Mouse (Mus musculus) liver, embryonic 11.5 days (tissue): Measurements from ENCODE around the gene Adamts16. TPM values are rescaled to one million over a fixed set of nuclear protein-coding genes. Genes with fewer than 3 reads are reported as not detected.
"Not testable (repeated sequence)": the region's sequence is repeated elsewhere in the genome, so short reads cannot be mapped to it uniquely, and the experiment has no call there.

ENCODE experiments used
- ATAC-seq: fragments of 200-750 bp; cut with Nextera tagmentation; replicated peaks from 2 replicates; pipeline ENCODE4 v1.8.0; 2017; ENCODE audit warnings: moderate number of reproducible peaks, mild to moderate bottlenecking, moderate TSS enrichment, moderate library complexity; ENCODE audit not compliant: low FRiP score
- DNase-seq: peaks from one replicate; pipeline ENCODE4 v3.0.0-alpha.2; 2017; ENCODE audit warnings: low spot score
- H3K27ac ChIP-seq: fragments of 300-500 bp; sonication (generic); 2 replicates; pipeline ENCODE4 v1.5.1; 2014; ENCODE audit warnings: mild to moderate bottlenecking, low read depth, low read length, control low read depth
- H3K27me3 ChIP-seq: fragments of 300-500 bp; sonication (generic); replicated peaks from 2 replicates; pipeline ENCODE4 v1.6.1; 2014; ENCODE audit warnings: low read length, mixed read lengths; ENCODE audit not compliant: control insufficient read depth, insufficient read depth
- H3K36me3 ChIP-seq: fragments of 300-500 bp; sonication (generic); 2 replicates; pipeline ENCODE4 v1.6.1; 2014; ENCODE audit warnings: mild to moderate bottlenecking, low read length, moderate library complexity, mixed read lengths; ENCODE audit not compliant: control insufficient read depth, insufficient read depth
- H3K4me1 ChIP-seq: fragments of 300-500 bp; sonication (generic); replicated peaks from 2 replicates; pipeline ENCODE4 v1.6.1; 2014; ENCODE audit warnings: low read length, mixed read lengths; ENCODE audit not compliant: control insufficient read depth, insufficient read depth
- H3K4me2 ChIP-seq: fragments of 300-500 bp; sonication (generic); 2 replicates; pipeline ENCODE4 v1.6.1; 2014; ENCODE audit warnings: mild to moderate bottlenecking, control low read depth, moderate library complexity
- H3K4me3 ChIP-seq: fragments of 300-500 bp; sonication (generic); 2 replicates; pipeline ENCODE4 v1.5.1; 2014; ENCODE audit warnings: low read depth, low read length, control low read depth
- H3K9ac ChIP-seq: fragments of 300-500 bp; sonication (generic); 2 replicates; pipeline ENCODE4 v1.6.1; 2014; ENCODE audit warnings: low read depth, low read length, control low read depth
- H3K9me3 ChIP-seq: fragments of 300-500 bp; sonication (generic); 2 replicates; pipeline ENCODE4 v1.6.1; 2016; ENCODE audit warnings: low read length, inconsistent platforms, mixed read lengths; ENCODE audit not compliant: control insufficient read depth
- WGBS: fragments of 180-500 bp; shearing (Covaris S2); extraction: QIAGEN DNeasy Blood & Tissue Kit; methylation state at CpG from one replicate; pipeline ENCODE4 v1.1.7; 2014; 5-methylcytosine and 5-hydroxymethylcytosine counted together
- polyA plus RNA-seq: library from polyadenylated mRNA; unstranded; fragments of >200 nt; fragmentation: Nextera tagmentation; extraction: Ambion mirVana; gene quantifications from 2 replicates; pipeline ENCODE4 v1.2.1, GENCODE M21; 2014

Adamts16 gene
- polyA plus RNA-seq = 0.14 and 0.19 TPM in 2 replicates

DNA sequence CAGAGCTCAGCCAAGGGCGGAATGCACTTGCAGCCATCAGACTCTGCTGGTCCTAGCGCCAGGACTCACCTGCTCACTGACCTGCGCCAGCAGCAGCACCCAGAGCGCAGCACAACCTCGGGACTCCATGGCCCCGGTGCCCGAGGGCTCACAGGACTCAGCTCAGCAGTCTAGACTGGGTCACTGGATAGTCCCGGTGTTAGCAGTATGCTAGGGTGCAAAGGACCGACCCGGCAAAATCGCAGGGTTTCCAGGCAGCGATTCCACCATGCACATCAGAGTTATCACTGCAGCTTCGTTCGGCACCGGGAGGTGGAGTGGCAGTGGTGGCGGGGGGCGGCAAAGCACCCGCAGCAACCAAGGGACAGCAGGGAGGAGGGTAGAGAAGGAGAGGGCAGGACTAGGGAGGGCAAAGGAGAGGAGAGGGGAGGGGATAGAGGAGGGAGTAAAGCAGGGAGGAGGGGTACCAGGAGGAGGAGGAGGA, at the start of gene Adamts16:
Gene Adamts16, minus strand, starts transcription at position 391 of the 484 bp plus-strand sequence.
- WGBS = 3% methylated on average over 18 of the region's 18 CpGs
- Histone ChIP-seq H3K4me2 (peak within 1 kb of the TSS; percentile 55), H3K4me3 (peak within 1 kb of the TSS; percentile 17; the same call in 1 of the 2 replicates), H3K4me1 (no peaks in the 10 kb centered on the region; the same call in 1 of the 2 replicates), H3K9me3 (no peaks in the 10 kb centered on the region), H3K36me3 (no peaks in the 10 kb centered on the region), H3K27ac (no peak within 1 kb of the TSS), H3K9ac (no peak within 1 kb of the TSS), H3K27me3 (peaks cover 25% of the 10 kb centered on the region)
- DNase-seq = no peak
- ATAC-seq = no peak

DNA sequence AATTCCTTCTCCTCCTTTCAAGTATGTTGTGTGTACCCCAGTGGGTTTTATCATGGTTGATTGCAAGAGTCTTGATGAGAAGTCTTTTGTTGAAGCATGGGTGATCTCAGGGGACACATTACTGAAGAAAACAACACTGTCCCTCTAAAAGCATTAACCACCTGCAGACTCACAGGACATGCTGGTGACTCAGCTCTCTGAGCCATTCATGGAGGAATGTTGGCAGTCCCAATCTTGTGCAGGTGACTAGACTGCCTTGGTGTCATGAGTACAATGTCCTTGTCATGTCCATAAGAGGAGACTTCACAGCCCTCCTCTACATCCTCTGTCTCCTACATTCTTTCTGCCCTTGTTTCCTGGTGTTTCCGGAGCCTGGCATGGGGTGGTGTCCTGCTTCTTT, 45.5 kb upstream of the Adamts16 start:
- DNase-seq = no peak
- 64% methylated on average over 1 of the region's 1 CpGs for WGBS
- H3K4me3 ChIP-seq = no peak overlapping the region
- no peak overlapping the region for H3K4me2 ChIP-seq
- H3K9ac ChIP-seq = no peak overlapping the region
- no peaks in the 10 kb centered on the region for H3K27me3 ChIP-seq
- H3K9me3 ChIP-seq = no peaks in the 10 kb centered on the region
- ATAC-seq = no peak
- H3K27ac ChIP-seq = no peak overlapping the region
- H3K36me3 ChIP-seq = no peaks in the 10 kb centered on the region
- peaks cover 2% of the 10 kb centered on the region; the same call in 1 of the 2 replicates for H3K4me1 ChIP-seq

DNA sequence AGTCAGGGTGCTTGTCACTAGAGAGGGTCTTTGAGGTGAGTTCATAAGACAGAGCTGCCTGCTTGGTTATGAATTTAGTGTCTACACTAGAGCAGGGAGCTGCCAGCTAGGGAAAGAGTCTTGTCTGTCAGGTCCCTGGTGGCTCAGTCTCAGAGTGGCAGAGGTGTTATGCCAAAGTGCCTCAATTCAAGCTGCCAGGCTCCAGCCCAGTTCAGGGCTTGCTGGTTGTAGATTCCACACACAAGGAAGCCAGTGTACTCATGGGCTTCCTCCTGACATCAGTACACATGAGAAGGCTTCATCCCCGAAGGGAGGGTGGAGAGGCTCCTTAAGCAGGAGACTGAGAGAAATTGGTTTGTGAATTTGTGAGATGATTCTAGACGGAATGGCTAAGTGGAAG, 43.4 kb upstream of the Adamts16 start:
- Histone ChIP-seq H3K27me3 (no peaks in the 10 kb centered on the region), H3K36me3 (no peaks in the 10 kb centered on the region), H3K4me2 (no peak overlapping the region), H3K9ac (no peak overlapping the region), H3K4me3 (no peak overlapping the region), H3K27ac (no peak overlapping the region), H3K4me1 (peaks cover 2% of the 10 kb centered on the region; the same call in 1 of the 2 replicates), H3K9me3 (no peaks in the 10 kb centered on the region)
- 68% methylated on average over 2 of the region's 2 CpGs for WGBS
- ATAC-seq (no peak), DNase-seq (no peak)

GRCm38 (mm10) chr13:70883891-70884890, 42.6 kb upstream of the Adamts16 start:
- DNase-seq (no peak), ATAC-seq (0 out of 2 replicates have a peak, but pooled peaks have one; percentile 47)
- H3K4me1 ChIP-seq = peaks cover 2% of the 10 kb centered on the region; the same call in 1 of the 2 replicates
- H3K36me3 ChIP-seq = no peaks in the 10 kb centered on the region
- WGBS = 67% methylated on average over 12 of the region's 12 CpGs
- H3K9me3 ChIP-seq = no peaks in the 10 kb centered on the region
- H3K27me3 ChIP-seq = no peaks in the 10 kb centered on the region
- H3K4me2 ChIP-seq = no peak overlapping the region
- H3K9ac ChIP-seq = no peak overlapping the region
- H3K4me3 ChIP-seq = no peak overlapping the region
- no peak overlapping the region for H3K27ac ChIP-seq

DNA sequence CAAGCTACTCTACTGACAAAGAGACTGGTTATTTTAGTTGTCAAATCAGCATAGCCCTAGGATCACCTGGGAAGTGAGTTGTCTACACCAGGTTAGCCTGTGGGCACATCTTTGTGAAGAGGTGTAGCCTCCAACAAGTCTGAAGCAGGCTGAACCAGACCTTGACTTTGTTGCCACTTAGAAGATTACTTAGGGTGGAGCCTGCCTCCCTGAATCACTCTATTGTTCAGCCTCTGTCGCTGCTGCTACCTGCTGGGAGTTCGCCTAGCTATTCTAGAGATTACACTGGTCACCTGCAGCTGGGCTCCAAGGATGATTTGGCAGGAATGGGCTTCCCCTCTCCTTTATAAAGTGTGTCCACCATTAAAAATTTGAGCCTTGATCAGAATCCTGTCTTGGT, 38.4 kb upstream of the Adamts16 start:
- ATAC-seq, H3K4me2 ChIP-seq, H3K4me3 ChIP-seq, DNase-seq, H3K27ac ChIP-seq, H3K27me3 ChIP-seq, H3K9ac ChIP-seq, H3K9me3 ChIP-seq, H3K36me3 ChIP-seq, H3K4me1 ChIP-seq: not testable (repeated sequence)
- 63% methylated on average over 2 of the region's 2 CpGs for WGBS

DNA sequence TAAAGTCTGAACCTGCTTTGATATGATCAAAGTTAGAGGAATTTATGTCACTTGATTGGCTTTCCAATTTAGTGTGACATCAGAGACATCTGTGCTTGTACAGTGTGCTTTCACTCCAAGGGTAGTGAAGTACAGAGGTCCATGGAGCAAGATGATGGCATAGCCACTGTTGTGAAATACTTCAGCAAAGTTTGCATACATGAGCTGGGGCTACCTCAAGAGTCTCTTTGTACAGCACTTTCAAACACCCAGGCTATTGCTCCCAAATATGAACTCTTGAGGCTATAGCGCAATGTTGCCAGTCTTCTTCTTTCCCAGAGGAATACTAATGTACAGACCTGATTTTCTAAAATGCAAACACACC, 35.9 kb upstream of the Adamts16 start:
- H3K4me2 ChIP-seq = no peak overlapping the region
- no peaks in the 10 kb centered on the region for H3K36me3 ChIP-seq
- no peak overlapping the region for H3K4me3 ChIP-seq
- no peak overlapping the region for H3K27ac ChIP-seq
- H3K9me3 ChIP-seq = no peaks in the 10 kb centered on the region
- 85% methylated on average over 1 of the region's 1 CpGs for WGBS
- DNase-seq (no peak), ATAC-seq (no peak)
- H3K4me1 ChIP-seq = no peaks in the 10 kb centered on the region
- no peak overlapping the region for H3K9ac ChIP-seq
- no peaks in the 10 kb centered on the region for H3K27me3 ChIP-seq

DNA sequence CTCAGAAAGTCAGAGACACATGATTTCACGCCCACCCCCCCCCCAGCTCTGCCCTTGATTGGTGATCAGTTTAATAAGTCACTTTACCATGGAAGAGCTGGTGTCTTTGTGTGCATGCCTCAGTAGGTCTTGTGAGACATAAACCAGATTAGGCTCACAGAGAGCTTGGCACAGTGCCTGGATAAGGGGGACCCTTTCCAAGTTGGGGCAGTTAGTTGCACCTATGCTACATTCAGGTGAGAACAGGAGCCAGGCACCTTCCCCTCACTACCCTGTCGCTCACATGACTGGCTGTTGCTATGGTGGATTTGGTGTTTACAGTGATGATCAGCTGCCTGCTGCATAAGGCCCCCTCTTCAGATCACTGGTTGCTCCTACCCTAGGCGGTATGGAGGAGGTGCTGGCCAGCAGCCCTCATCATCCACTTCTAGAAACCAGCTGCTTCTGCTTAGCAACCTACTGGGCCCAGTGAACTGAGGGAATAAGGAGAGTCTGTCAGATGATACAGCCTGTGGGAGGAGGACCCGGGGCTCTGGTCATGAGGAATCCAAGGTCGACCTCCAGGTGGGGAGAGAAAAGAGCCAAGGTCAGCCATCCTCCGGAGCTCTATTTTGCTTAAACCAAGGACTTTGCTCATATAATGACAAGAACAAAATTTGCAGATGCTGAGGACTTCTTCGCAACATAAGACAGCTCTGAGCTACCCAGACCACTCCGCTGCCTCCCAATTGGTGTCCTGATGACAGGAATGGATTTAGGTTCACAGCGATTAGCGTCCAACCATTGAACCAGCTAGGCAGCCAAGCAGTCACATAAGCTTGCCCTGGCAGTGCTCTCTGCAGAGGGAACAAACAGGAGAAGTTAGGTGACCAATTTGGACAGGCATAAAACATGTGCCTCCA, 35.3 kb upstream of the Adamts16 start:
- H3K27me3 ChIP-seq = no peaks in the 10 kb centered on the region
- no peak overlapping the region for H3K9ac ChIP-seq
- DNase-seq = no peak
- H3K4me2 ChIP-seq = no peak overlapping the region
- H3K27ac ChIP-seq = no peak overlapping the region
- H3K36me3 ChIP-seq = no peaks in the 10 kb centered on the region
- H3K4me1 ChIP-seq = no peaks in the 10 kb centered on the region
- WGBS = 79% methylated on average over 10 of the region's 10 CpGs
- ATAC-seq = no peak
- no peaks in the 10 kb centered on the region for H3K9me3 ChIP-seq
- H3K4me3 ChIP-seq = no peak overlapping the region

DNA sequence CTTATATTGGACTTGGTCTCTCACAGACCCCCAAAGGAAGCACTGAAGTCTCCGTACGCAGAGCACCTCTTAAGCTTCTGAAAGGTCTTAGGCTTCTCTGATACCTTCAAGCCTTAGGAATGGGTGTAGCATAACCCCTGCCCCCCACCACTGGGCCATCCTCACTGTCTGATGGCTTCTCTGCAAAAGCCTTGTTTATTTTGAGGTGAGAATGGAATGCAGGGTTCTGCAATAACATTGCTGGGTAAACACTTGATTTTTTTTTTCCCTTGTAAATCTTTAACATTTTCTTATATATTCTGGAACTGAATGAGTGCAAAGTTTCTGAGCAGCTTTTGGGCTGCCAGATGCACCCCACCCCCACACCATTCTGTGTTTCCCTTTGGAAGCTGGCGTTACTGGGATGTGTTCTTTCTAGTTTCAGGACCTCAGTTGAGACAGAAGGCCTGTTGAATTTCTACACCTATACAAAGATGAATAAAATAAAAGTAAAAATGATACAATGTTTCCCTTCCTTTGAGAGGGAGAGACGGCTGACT, 33.9 kb upstream of the Adamts16 start:
- Histone ChIP-seq H3K4me1 (no peaks in the 10 kb centered on the region), H3K4me3 (no peak overlapping the region), H3K9me3 (no peaks in the 10 kb centered on the region), H3K27me3 (no peaks in the 10 kb centered on the region), H3K4me2 (no peak overlapping the region), H3K36me3 (no peaks in the 10 kb centered on the region), H3K27ac (no peak overlapping the region), H3K9ac (no peak overlapping the region)
- WGBS = 78% methylated on average over 4 of the region's 4 CpGs
- ATAC-seq (no peak), DNase-seq (no peak)
